Mouse (Mus musculus) kidney, adult 2 months (tissue): ENCODE measurements around the gene Meis1.

Experiments
- CTCF ChIP-seq: fragments of 200-500 bp; conservative IDR thresholded peaks from 2 replicates; pipeline ENCODE4 v1.5.1; 2011; ENCODE audit warnings: low read depth, mild to moderate bottlenecking, control low read depth, low read length, moderate library complexity, mixed read lengths; ENCODE audit not compliant: insufficient read depth, insufficient read length
- POLR2A ChIP-seq: fragments of 200-500 bp; IDR thresholded peaks from one replicate; pipeline ENCODE4 v1.6.1; 2011; ENCODE audit warnings: low read depth, low read length, control low read depth

DNA sequence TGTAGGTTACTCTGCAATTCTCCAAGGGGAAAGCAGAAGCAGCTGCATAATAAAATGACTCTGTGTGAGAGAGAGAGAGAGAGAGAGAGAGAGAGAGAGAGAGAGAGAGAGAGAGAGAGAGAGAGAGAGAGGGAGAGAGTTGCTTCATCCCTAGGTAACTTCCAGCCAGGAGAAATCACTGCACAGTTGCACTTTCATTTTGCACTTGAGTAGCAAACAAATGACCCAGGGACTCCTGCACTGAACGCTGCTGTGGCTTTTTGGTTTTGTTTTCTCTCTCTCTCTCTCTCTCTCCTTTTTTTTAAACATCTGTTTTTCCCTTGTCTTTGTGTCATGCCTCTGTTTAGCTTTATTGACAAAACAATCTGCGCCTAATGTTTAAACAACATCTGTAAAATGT is 118.3 kb downstream of the Meis1 start:
- TF ChIP-seq POLR2A (no peak), CTCF (no peak)
